Mouse (Mus musculus) neural tube, embryonic 13.5 days (tissue): ENCODE measurements at regions not wholly inside any gene's neighbourhood (a gene's known extent, or its start where the extent isn't known, plus 50 kb on each side); places are given as distances from the start of the nearest gene placed in this dataset.

Experiments used
- ATAC-seq: fragments of 200-750 bp; cut with Nextera tagmentation; 2 replicates; pipeline ENCODE4 v1.8.0; 2017; ENCODE audit warnings: low read depth, mild to moderate bottlenecking, moderate TSS enrichment, moderate library complexity
- H3K27ac ChIP-seq: fragments of 300-500 bp; sonication (generic); replicated peaks from 2 replicates; pipeline ENCODE4 v1.5.1; 2015; ENCODE audit warnings: moderate library complexity, mild to moderate bottlenecking, inconsistent platforms
- H3K27me3 ChIP-seq: fragments of 300-500 bp; sonication (generic); 2 replicates; pipeline ENCODE4 v1.6.1; 2015; ENCODE audit warnings: mild to moderate bottlenecking, inconsistent platforms
- H3K36me3 ChIP-seq: fragments of 300-500 bp; sonication (generic); 2 replicates; pipeline ENCODE4 v1.6.1; 2015; ENCODE audit warnings: mild to moderate bottlenecking, inconsistent platforms
- H3K4me1 ChIP-seq: fragments of 300-500 bp; sonication (generic); replicated peaks from 2 replicates; pipeline ENCODE4 v1.6.1; 2015; ENCODE audit warnings: inconsistent platforms
- H3K4me2 ChIP-seq: fragments of 300-500 bp; sonication (generic); 2 replicates; pipeline ENCODE4 v1.6.1; 2015; ENCODE audit warnings: inconsistent platforms, mild to moderate bottlenecking, moderate library complexity
- H3K4me3 ChIP-seq: fragments of 300-500 bp; sonication (generic); 2 replicates; pipeline ENCODE4 v1.5.1; 2015; ENCODE audit warnings: mild to moderate bottlenecking, inconsistent platforms
- H3K9ac ChIP-seq: fragments of 300-500 bp; sonication (generic); 2 replicates; pipeline ENCODE4 v1.6.1; 2015; ENCODE audit warnings: moderate library complexity, mild to moderate bottlenecking, inconsistent platforms
- H3K9me3 ChIP-seq: fragments of 300-500 bp; sonication (generic); 2 replicates; pipeline ENCODE4 v1.6.1; 2016; ENCODE audit warnings: inconsistent platforms
- WGBS: fragments of 180-500 bp; shearing (Covaris S2); methylation state at CpG from one replicate; pipeline ENCODE4 v1.1.7; 2015; 5-methylcytosine and 5-hydroxymethylcytosine counted together

DNA sequence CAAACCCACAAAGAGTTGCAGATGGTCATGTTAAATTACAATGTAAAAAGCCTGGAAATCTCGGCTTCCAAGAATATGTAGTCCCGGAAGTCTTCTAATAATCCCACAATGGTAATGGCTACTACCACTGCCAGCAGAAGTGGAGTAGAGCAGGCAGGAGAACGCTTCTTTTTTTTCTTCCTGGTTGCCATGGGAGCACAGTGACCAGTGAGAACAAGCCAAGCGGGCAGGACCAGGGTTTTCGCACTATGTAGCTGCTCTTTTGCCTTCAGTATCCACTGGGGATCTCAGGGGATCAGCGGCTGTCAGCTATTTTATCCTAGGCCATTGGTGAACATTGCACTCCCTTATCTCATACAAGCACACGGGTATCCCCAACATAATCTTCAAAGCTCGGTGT lies 127.3 kb upstream of the Spin1 start:
- no peak overlapping the region for H3K4me2 ChIP-seq
- H3K27ac ChIP-seq: no peak overlapping the region
- no peaks in the 10 kb centered on the region for H3K4me1 ChIP-seq
- ATAC-seq: no peak
- H3K36me3 ChIP-seq: no peaks in the 10 kb centered on the region
- 63% methylated on average over 8 of the region's 8 CpGs for WGBS
- H3K27me3 ChIP-seq: no peaks in the 10 kb centered on the region
- no peak overlapping the region for H3K9ac ChIP-seq
- no peak overlapping the region for H3K4me3 ChIP-seq
- H3K9me3 ChIP-seq: no peaks in the 10 kb centered on the region

DNA sequence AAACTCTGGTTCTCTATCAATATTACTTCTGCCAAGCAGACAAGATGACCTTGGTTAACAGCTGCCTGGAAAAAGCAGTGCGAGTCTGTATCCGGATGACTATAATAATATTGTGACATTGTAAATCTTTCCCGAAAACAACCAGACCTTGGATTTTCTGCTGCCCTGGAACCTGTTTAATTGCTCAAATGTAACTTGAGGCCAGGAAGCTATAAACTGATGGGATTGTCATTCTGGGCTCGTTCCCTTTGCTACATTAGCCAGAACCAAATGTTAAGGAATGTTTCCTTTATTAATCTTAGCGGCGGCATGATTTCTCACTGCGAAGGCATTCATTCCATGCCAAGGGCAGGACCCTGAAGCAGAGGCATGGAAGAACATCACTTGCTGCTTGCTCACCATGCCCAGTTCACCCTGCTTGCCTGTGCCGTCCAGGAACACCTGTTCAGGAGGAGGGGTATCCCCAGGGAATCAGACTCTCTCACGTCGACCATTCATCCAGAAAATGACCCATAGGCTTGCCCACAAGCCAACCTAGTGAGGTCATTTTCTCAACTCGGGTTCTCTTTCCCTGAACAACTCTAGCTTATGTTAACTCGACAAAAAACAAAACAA lies 125.3 kb upstream of the Spin1 start:
- Histone ChIP-seq H3K4me1 (no peaks in the 10 kb centered on the region), H3K9ac (no peak overlapping the region), H3K27me3 (no peaks in the 10 kb centered on the region), H3K36me3 (no peaks in the 10 kb centered on the region), H3K9me3 (no peaks in the 10 kb centered on the region), H3K4me2 (no peak overlapping the region), H3K27ac (no peak overlapping the region), H3K4me3 (no peak overlapping the region)
- no peak for ATAC-seq
- 74% methylated on average over 12 of the region's 12 CpGs for WGBS

DNA sequence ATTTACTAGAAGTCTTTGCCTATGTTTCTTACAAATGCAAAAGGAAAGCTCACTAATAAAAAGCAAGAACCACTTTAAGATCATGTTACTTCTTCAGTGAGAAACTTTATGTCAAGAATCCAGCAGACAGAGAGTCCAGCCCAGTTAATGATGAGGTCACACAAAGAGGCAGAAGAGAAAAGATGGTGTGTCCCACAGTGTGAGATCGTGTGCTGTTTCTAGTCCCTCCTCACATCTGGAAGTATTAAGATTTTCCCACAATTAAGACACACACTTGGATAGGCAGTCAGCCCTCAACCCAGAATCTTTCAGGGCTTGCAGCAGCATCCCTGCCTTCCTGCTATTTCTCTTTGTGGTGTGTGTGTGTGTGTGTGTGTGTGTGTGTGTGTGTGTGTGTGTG lies 118.7 kb upstream of the Spin1 start:
- H3K27ac ChIP-seq: no peak overlapping the region
- no peak overlapping the region for H3K9ac ChIP-seq
- H3K4me3 ChIP-seq: no peak overlapping the region
- ATAC-seq: no peak
- H3K4me1 ChIP-seq: no peaks in the 10 kb centered on the region
- 77% methylated on average over 1 of the region's 1 CpGs for WGBS
- no peaks in the 10 kb centered on the region for H3K36me3 ChIP-seq
- no peaks in the 10 kb centered on the region; the same call in 1 of the 2 replicates for H3K9me3 ChIP-seq
- no peak overlapping the region for H3K4me2 ChIP-seq
- no peaks in the 10 kb centered on the region for H3K27me3 ChIP-seq

DNA sequence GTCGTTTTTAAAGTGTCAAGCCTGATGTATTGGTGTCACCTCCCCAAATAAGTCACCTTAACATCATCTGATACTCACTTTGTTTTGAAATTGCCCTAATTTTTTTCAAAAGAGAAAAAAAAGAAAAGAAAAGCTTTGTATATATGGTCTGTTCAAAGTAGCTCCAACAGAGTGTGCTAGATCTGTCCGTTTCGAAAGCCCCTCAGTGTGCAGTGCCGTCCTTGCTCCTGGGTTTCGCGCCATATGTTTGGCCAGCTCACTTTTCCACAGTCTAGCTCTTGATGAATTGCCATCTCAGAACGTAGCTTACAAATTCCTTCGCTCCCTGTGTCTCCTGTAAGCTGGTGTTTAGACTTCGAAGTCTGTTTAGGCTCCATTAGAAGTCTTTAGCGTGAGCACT lies 117.7 kb upstream of the Spin1 start:
- Histone ChIP-seq H3K9ac (no peak overlapping the region), H3K27me3 (no peaks in the 10 kb centered on the region), H3K36me3 (no peaks in the 10 kb centered on the region), H3K4me2 (no peak overlapping the region), H3K27ac (no peak overlapping the region), H3K4me1 (no peaks in the 10 kb centered on the region), H3K9me3 (no peaks in the 10 kb centered on the region; the same call in 1 of the 2 replicates), H3K4me3 (no peak overlapping the region)
- ATAC-seq: no peak
- WGBS: 84% methylated on average over 10 of the region's 10 CpGs

DNA sequence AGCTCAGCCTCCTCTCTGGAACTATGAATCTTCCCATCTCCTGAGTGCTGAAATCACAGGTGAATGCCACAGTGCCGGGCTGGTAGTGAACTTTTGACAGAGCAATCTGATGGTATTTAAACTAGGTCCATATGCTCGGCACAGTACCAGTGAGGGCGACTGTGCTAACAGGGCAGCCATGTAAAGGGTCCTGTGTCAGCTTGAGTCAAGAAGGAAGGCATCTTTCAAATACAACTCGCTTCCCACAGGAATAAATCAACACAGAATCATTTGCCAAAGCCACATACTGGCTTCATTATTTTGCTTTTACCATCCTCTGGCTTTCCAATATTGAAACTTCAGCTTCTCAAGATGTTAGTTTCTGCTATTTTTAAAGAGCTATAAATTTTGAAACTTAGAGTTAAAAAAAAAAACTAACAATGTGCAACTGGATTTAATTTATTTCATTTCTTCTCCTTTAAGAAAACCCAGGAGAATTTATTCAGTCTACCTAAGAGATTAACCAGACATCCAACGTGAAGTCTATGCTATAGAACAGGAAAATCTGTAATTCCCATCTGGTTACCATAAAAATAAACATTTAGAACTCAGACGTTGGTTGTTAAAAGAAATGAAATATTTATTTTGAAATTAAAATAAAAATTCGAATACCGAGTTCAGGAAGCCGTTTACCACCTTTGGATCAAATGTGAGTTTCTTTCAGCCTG lies 108.8 kb upstream of the Spin1 start:
- no peak for ATAC-seq
- Histone ChIP-seq H3K36me3 (no peaks in the 10 kb centered on the region), H3K9ac (no peak overlapping the region), H3K27me3 (no peaks in the 10 kb centered on the region), H3K4me1 (no peaks in the 10 kb centered on the region), H3K9me3 (no peaks in the 10 kb centered on the region), H3K4me2 (no peak overlapping the region), H3K27ac (no peak overlapping the region), H3K4me3 (no peak overlapping the region)
- WGBS: 84% methylated on average over 9 of the region's 9 CpGs

DNA sequence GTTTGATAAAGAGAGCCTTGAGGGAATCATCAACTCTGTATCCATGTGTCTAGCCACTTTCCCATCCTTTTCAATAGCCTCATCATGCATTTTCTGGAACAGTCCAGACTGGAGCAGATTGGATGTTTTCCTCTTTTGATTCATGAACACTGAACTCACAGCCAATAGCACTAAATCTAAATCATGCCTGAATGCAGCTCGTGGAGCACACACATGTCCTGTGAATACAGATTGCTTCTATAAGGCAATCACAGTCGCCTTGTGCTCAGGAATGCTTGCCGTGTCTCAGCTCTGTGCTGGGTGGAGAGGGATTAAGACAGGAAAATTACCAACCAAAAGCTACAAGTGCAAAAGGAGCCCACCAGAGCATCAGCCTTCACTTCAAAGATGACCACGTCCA lies 100.9 kb upstream of the Spin1 start:
- no peak overlapping the region for H3K9ac ChIP-seq
- ATAC-seq: no peak
- no peaks in the 10 kb centered on the region for H3K9me3 ChIP-seq
- no peak overlapping the region for H3K4me2 ChIP-seq
- H3K4me1 ChIP-seq: no peaks in the 10 kb centered on the region
- no peak overlapping the region for H3K27ac ChIP-seq
- no peaks in the 10 kb centered on the region for H3K27me3 ChIP-seq
- H3K4me3 ChIP-seq: no peak overlapping the region
- WGBS: 59% methylated on average over 4 of the region's 4 CpGs
- no peaks in the 10 kb centered on the region for H3K36me3 ChIP-seq

DNA sequence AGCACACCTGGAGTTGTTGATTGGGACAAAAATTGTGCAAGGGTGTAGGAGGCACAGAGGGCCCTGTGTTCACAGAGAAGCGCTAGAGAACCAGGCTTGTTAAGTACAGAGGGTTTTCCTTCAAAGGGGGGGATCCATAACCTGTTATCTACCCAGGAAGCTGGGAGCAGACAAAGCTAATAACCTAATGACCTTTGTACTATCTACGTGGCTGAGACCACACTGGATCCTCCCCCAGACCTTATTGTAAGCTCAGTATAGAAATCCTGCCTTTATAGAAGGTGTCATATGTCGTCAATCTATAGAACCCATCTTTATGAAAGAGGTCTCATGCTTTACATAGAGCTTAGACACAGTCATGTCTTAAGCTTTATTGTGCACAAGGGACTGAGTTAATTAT lies 95.9 kb upstream of the Spin1 start:
- Histone ChIP-seq H3K4me2 (no peak overlapping the region), H3K9ac (no peak overlapping the region), H3K27ac (no peak overlapping the region), H3K9me3 (no peaks in the 10 kb centered on the region), H3K27me3 (no peaks in the 10 kb centered on the region), H3K36me3 (no peaks in the 10 kb centered on the region), H3K4me3 (no peak overlapping the region), H3K4me1 (no peaks in the 10 kb centered on the region)
- no peak for ATAC-seq
- WGBS: 65% methylated on average over 3 of the region's 3 CpGs

DNA sequence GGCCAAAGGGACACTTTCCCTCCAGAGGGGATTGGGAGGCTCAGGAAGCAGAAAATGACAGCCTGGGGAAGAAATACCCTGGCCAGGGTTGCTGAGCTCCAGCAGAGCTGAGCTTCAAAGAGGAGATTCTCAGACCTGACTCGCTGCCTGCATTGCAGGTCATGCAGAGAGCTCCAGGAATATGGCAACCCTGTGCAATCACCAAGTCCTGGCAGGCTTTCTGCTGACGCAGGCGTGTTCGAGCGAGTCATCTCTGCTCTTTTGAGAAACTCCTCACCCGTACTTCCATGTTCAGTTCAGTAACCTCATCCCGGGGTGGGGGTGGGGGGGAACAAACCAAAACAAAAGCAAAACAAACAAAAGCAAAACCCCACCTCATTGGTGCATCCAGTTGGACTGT lies 89.9 kb upstream of the Spin1 start:
- Histone ChIP-seq H3K4me2 (no peak overlapping the region), H3K4me1 (no peaks in the 10 kb centered on the region), H3K27me3 (no peaks in the 10 kb centered on the region), H3K9me3 (no peaks in the 10 kb centered on the region), H3K27ac (no peak overlapping the region), H3K36me3 (no peaks in the 10 kb centered on the region), H3K4me3 (no peak overlapping the region), H3K9ac (no peak overlapping the region)
- no peak for ATAC-seq
- 89% methylated on average over 7 of the region's 7 CpGs for WGBS

DNA sequence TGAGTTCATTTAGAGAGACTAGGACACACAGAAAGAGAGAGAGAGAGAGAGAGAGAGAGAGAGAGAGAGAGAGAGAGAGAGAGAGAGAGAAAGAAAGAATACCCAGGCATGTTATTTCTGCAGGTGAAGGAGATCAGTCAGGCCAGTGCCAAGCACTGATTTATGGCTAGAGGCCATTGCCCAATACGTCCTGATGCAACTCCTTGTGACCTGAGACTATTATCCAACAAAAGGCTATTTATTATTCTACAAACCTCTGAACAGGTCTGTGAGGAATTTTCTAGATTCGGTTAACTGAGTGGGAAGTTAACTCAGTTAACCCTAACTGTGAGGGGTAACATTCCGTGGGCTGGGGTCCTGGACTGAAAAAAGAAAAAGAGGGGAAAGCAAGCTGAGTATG lies 84.5 kb upstream of the Spin1 start:
- Histone ChIP-seq H3K4me1 (peaks cover 10% of the 10 kb centered on the region; the same call in 1 of the 2 replicates), H3K36me3 (no peaks in the 10 kb centered on the region), H3K4me2 (no peak overlapping the region), H3K9me3 (no peaks in the 10 kb centered on the region), H3K9ac (no peak overlapping the region), H3K27me3 (no peaks in the 10 kb centered on the region), H3K27ac (no peak overlapping the region), H3K4me3 (no peak overlapping the region)
- ATAC-seq: no peak
- 74% methylated on average over 3 of the region's 3 CpGs for WGBS

DNA sequence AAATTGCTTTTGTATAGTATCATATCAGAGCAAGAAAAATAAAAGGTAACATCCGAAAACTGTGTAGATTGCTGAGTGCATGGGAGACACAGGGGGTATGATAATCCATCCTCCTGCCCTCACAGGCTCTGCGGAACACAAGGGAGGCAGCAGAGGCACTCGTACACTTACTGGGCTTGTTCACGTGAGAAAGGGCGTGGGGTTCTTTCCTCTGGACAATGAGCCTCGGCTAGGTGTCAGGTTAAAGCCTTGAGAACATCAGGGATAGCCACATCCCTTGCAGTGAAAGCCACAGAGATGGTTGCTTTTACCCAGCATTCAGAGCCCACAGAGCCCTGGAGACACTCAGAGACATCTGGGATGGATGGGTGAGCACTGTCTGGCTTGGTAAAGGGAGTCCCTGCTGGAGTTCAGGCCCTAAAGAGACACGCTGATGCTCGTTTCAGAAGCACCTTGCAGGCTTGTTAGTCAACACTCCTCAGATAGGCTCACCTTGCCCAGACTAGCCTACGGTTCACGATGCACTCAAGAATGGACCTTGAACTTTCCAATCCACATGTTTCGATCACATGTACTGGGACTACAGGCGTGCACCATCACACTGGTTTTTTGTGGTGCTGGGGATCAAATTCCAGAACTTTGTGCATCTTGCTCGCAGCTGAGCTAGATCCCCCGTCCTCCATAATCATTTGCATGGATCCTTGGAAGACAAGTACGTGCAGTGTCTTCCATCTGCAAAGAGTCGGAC lies 83.5 kb upstream of the Spin1 start:
- H3K9me3 ChIP-seq: no peaks in the 10 kb centered on the region
- no peaks in the 10 kb centered on the region for H3K27me3 ChIP-seq
- WGBS: 78% methylated on average over 16 of the region's 16 CpGs
- no peak overlapping the region for H3K27ac ChIP-seq
- H3K9ac ChIP-seq: no peak overlapping the region
- no peak overlapping the region for H3K4me3 ChIP-seq
- no peaks in the 10 kb centered on the region for H3K36me3 ChIP-seq
- peaks cover 11% of the 10 kb centered on the region; the same call in 1 of the 2 replicates for H3K4me1 ChIP-seq
- ATAC-seq: no peak
- no peak overlapping the region for H3K4me2 ChIP-seq

DNA sequence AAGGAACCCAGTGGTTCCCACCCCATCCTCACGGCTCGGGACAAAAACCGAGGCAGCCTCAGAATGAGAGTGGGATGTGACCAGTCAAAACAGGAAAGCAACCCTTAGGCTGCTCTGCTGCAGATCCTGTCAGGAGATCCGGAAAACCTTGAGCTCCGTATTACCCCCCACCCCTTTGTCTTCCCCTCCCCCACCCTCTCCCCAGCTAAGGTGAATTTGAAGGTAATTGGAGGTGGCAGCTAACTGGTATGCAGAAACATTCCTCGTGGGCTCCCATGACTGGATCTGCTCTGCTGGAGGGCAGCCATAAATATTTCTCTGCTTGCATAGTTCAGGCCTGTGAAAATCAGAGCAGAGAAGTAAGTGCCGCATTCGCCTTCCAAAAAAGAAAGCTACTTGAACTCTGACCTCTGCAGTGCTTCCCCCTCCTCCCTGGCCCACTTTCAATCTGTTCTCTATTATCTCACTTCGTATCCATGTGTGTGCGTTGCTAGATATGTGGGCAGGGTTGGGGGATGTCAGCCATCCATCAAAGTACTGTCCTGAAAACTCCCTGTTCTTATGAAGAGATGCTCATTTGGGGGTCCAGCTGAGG lies 82.9 kb upstream of the Spin1 start:
- Histone ChIP-seq H3K4me2 (no peak overlapping the region), H3K9me3 (no peaks in the 10 kb centered on the region), H3K27me3 (no peaks in the 10 kb centered on the region), H3K4me1 (peaks cover 18% of the 10 kb centered on the region; the same call in 1 of the 2 replicates), H3K27ac (no peak overlapping the region), H3K36me3 (no peaks in the 10 kb centered on the region), H3K4me3 (no peak overlapping the region), H3K9ac (no peak overlapping the region)
- no peak for ATAC-seq
- 31% methylated on average over 10 of the region's 10 CpGs for WGBS

DNA sequence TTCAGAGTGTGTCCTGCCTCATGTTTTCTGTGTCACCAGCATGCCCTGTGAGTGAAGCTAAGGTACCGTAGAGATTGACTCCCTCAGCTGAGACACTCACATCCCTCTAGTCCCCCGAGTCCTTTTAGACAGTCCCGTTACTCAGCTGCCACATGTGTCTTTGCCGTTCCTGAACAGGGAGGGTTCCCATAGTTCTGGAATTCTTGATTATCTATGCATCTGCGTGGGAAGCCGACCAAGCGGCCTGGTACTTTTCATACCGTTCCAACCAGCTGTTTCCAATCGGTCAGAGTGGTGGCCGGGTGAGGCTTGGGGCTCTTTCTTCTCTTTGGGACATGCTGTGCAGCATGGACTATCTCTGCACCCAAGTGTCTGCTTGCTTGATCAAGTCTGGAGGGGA lies 82.3 kb upstream of the Spin1 start:
- no peaks in the 10 kb centered on the region for H3K36me3 ChIP-seq
- no peak overlapping the region for H3K4me2 ChIP-seq
- no peaks in the 10 kb centered on the region for H3K27me3 ChIP-seq
- no peak overlapping the region for H3K27ac ChIP-seq
- no peak overlapping the region for H3K9ac ChIP-seq
- H3K4me1 ChIP-seq: peaks cover 21% of the 10 kb centered on the region; the same call in 1 of the 2 replicates
- H3K4me3 ChIP-seq: no peak overlapping the region
- no peak for ATAC-seq
- WGBS: 50% methylated on average over 10 of the region's 10 CpGs
- no peaks in the 10 kb centered on the region for H3K9me3 ChIP-seq
